Mouse (Mus musculus): ENCODE measurements around the gene Sap30.

Sap30 gene

DNA sequence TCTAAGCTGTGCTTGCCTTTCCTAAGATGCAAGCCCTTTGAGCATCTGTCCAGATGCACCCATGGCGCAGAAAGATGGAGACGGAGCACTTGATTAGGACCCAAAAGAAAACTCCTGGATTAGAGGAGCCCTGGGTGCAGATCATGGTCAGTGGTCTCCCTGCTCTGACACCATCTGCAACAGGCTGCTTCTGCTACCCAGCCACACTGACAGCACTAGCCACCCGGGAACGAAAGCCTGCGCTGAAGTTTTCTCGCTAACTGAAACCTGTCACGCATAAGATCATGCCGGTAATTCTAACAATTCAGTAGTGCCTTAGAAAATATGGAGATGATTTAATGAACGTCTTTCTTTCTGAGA, 51.2 kb downstream of the Sap30 start:
- DNase-seq (ENCODE audit: low read depth), result no peak

DNA sequence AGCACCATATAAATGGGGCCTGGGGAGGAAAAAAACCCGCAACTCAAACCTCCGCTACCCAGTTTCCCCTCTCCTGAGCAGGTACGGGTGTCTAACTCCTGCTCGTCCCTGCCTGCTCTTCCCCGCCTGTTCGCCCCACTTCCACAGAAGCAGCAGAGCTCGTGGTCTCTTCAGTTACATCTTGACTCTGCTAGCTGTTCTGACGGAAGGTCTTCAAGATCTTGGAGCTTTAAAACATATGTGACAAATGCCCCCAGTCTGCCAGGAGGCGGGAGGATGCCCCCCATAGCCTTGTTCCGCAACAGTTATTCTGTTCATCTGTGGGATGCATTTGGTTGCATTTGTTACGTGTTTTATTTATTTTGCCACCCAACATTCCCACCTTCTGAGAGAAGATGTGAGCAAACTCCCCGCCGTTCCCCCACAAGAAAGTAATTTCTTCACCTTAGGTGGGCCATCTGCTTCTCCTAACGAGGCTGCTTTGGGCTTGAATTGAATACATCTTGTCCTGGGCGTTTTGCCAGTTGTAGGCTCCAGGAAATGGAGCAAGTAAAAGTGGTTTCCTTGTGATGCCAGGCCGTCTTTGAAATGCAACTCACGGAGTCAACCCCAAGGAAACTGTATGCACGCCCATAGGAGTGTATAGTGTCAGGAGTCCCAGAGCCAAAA, 51.8 kb downstream of the Sap30 start:
- DNase-seq (ENCODE audit: low read depth), result peak; percentile 5

DNA sequence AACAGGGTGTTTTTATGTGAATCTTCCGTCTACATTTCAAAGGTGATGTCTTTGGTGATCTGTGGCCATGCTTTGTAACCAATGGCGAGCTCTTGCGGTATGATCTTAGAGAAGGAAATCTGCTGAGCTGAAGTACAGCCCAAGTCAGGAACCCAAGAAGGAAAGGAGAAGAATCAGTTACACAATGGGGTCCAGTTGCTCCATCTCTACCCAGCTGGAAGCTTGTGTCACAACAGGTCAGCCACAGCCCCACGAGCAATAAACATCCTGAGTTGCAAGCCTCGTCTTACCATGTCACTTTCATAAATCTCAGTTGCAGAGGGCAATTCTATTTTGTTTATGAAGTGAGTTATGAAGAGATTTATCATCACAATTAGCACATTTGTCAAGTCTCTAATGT, 54.9 kb downstream of the Sap30 start:
- DNase-seq (ENCODE audit: low read depth), result no peak
